Mouse (Mus musculus) embryonic fibroblast, embryonic 13.5 days (primary cell): ENCODE results near the gene Slc29a3. TPM values are rescaled to one million over a fixed set of nuclear protein-coding genes. Genes with fewer than 3 reads are reported as not detected.
A peak's percentile ranks its signal among the peaks of the same experiment; 100 is the strongest.

ENCODE experiments used
- H3K27ac ChIP-seq: 2 replicates; pipeline ENCODE4 v1.5.1; 2012; ENCODE audit warnings: low read length, control low read depth, inconsistent platforms; ENCODE audit not compliant: insufficient read depth
- H3K4me1 ChIP-seq: 2 replicates; pipeline ENCODE4 v1.6.1; 2011; ENCODE audit warnings: low read length; ENCODE audit not compliant: control insufficient read depth, insufficient read depth
- H3K4me3 ChIP-seq: 2 replicates; pipeline ENCODE4 v1.5.1; 2011; ENCODE audit warnings: mild to moderate bottlenecking, control low read depth, low read length; ENCODE audit not compliant: insufficient read depth
- CTCF ChIP-seq: IDR thresholded peaks from 2 replicates; pipeline ENCODE4 v1.5.1; 2011; ENCODE audit warnings: mild to moderate bottlenecking, control low read depth, low read length, moderate library complexity, borderline replicate concordance; ENCODE audit not compliant: insufficient read depth
- POLR2A ChIP-seq: IDR thresholded peaks from 2 replicates; pipeline ENCODE4 v1.6.1; 2011; ENCODE audit warnings: low read depth, mild to moderate bottlenecking, control low read depth, low read length, moderate library complexity
- polyA plus RNA-seq: library from polyadenylated mRNA; stranded (reverse); fragments of >200 nt; gene quantifications from 2 replicates; pipeline ENCODE4 v1.2.4, GENCODE M21; 2011; ENCODE audit warnings: low read depth; ENCODE audit not compliant: missing spikeins, insufficient read length

The Slc29a3 gene
- polyA plus RNA-seq, 1 experiment = 23.5 TPM

GRCm38 (mm10) chr10:60685764-60686640 lies 66.6 kb downstream of the Slc29a3 start:
- Histone ChIP-seq H3K4me3 (peak overlapping the region; percentile 44; the same call in 1 of the 2 replicates), H3K27ac (no peak overlapping the region), H3K4me1 (no peaks in the 10 kb centered on the region)
- TF ChIP-seq POLR2A (no peak), CTCF (no peak)

GRCm38 (mm10) chr10:60678926-60679325 lies 73.7 kb downstream of the Slc29a3 start:
- no peak overlapping the region for H3K27ac ChIP-seq
- no peak for TF ChIP-seq CTCF
- no peak for TF ChIP-seq POLR2A
- H3K4me1 ChIP-seq = no peaks in the 10 kb centered on the region
- H3K4me3 ChIP-seq = no peak overlapping the region

DNA sequence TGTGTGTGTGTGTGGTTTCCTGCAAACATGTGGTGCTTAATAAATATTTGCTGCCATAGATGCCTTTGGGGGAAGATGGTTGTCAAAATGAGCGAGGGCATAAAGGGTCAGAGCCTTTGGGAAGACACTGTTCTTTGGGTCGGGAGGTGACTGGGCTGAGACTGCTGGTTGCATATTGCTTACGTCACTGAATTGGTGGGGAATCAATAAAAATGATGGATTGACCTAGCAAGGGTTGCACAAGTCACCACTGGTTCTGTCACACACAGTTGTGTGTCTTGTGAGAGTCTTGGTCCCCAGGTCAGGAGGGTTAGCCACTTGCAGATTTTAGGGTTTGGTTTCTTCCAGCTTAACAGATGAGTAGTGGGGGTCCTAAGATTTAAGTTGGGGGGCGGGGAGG lies 75.3 kb downstream of the Slc29a3 start:
- Histone ChIP-seq H3K4me3 (no peak overlapping the region), H3K27ac (no peak overlapping the region), H3K4me1 (no peaks in the 10 kb centered on the region)
- TF ChIP-seq POLR2A (no peak), CTCF (no peak)

DNA sequence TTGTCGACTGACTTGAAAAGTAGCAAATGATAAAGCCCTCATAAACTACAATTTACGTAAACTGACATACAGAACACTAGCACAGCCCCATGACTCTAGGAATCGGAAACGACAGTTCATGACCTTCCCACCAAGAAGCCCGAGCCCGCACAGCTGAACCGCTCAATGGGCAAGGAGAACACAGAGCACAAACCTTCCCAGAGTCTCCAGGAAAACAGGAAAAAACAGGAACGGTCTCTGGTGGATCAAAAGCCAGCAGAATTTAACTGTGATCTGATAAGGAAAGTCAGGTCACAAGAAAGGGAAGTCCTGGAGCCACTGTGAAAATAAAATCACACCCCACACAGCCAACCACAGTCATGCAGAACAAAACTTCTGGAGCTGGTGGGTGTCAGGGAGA lies 82.4 kb downstream of the Slc29a3 start:
- H3K27ac ChIP-seq = no peak overlapping the region
- H3K4me3 ChIP-seq = no peak overlapping the region
- H3K4me1 ChIP-seq = no peaks in the 10 kb centered on the region
- TF ChIP-seq POLR2A = no peak
- no peak for TF ChIP-seq CTCF

GRCm38 (mm10) chr10:60668591-60668990 lies 84.0 kb downstream of the Slc29a3 start:
- H3K4me3 ChIP-seq = no peak overlapping the region
- H3K4me1 ChIP-seq = no peaks in the 10 kb centered on the region
- H3K27ac ChIP-seq = no peak overlapping the region
- TF ChIP-seq POLR2A = no peak
- no peak for TF ChIP-seq CTCF

Other genes with a start within 250 kb of the Slc29a3 start
- 0.53 and 0.86 TPM in 2 replicates for gene Cdh23, start 56.3 kb downstream of the Slc29a3 start, polyA plus RNA-seq
- 101 and 119 TPM in 2 replicates for gene Unc5b, start 78.8 kb upstream of the Slc29a3 start, polyA plus RNA-seq